Mouse (Mus musculus): ENCODE results near the gene Mapk11.
A peak's percentile ranks its signal among the peaks of the same experiment; 100 is the strongest.

Mapk11 gene

GRCm38 (mm10) chr15:89149271-89150040, at the start of gene Mapk11:
Gene Mapk11 (minus strand): TSS chr15:89149628.
- DNase-seq (ENCODE audit: low read depth, low spot score): no peak

GRCm38 (mm10) chr15:89197056-89197455, 47.6 kb upstream of the Mapk11 start:
- no peak for DNase-seq (ENCODE audit: low read depth, low spot score)

- DNase-seq (ENCODE audit: low read depth, low spot score): peak; percentile 96
Observed at GRCm38 (mm10) chr15:89196313-89196706, 46.9 kb upstream of the Mapk11 start, which contains the start of gene Dennd6b. Gene Dennd6b (minus strand): TSS chr15:89196496.

GRCm38 (mm10) chr15:89195690-89196312, 46.4 kb upstream of the Mapk11 start:
- DNase-seq (ENCODE audit: low read depth, low spot score): peak; percentile 90

GRCm38 (mm10) chr15:89195261-89195681, 45.8 kb upstream of the Mapk11 start:
- DNase-seq (ENCODE audit: low read depth, low spot score): peak; percentile 80

- DNase-seq (ENCODE audit: low read depth, low spot score): no peak
Observed at GRCm38 (mm10) chr15:89184937-89185227, 35.5 kb upstream of the Mapk11 start.

GRCm38 (mm10) chr15:89184141-89184936, 34.9 kb upstream of the Mapk11 start:
- no peak for DNase-seq (ENCODE audit: low read depth, low spot score)

- no peak for DNase-seq (ENCODE audit: low read depth, low spot score)
Observed at GRCm38 (mm10) chr15:89182842-89183241, 33.4 kb upstream of the Mapk11 start.

- peak; percentile 39 for DNase-seq (ENCODE audit: low read depth, low spot score)
Observed at GRCm38 (mm10) chr15:89182328-89182741, 32.9 kb upstream of the Mapk11 start.

- DNase-seq (ENCODE audit: low read depth, low spot score): no peak
Observed at GRCm38 (mm10) chr15:89181561-89182270, 32.3 kb upstream of the Mapk11 start.

- peak; percentile 90 for DNase-seq (ENCODE audit: low read depth, low spot score)
Observed at GRCm38 (mm10) chr15:89180571-89181229, 31.3 kb upstream of the Mapk11 start, which contains the start of gene Plxnb2. Gene Plxnb2 (minus strand): TSS chr15:89180788.

- DNase-seq (ENCODE audit: low read depth, low spot score): peak; percentile 13
Observed at GRCm38 (mm10) chr15:89180081-89180541, 30.7 kb upstream of the Mapk11 start.

GRCm38 (mm10) chr15:89179630-89179964, 30.2 kb upstream of the Mapk11 start:
- DNase-seq (ENCODE audit: low read depth, low spot score): peak; percentile 16

GRCm38 (mm10) chr15:89178954-89179629, 29.7 kb upstream of the Mapk11 start:
- DNase-seq (ENCODE audit: low read depth, low spot score): peak; percentile 63

GRCm38 (mm10) chr15:89178260-89178860, 28.9 kb upstream of the Mapk11 start:
- DNase-seq (ENCODE audit: low read depth, low spot score): no peak

- DNase-seq (ENCODE audit: low read depth, low spot score): no peak
Observed at GRCm38 (mm10) chr15:89177576-89178259, 28.3 kb upstream of the Mapk11 start.

- no peak for DNase-seq (ENCODE audit: low read depth, low spot score)
Observed at GRCm38 (mm10) chr15:89177121-89177520, 27.7 kb upstream of the Mapk11 start.

- DNase-seq (ENCODE audit: low read depth, low spot score): no peak
Observed at GRCm38 (mm10) chr15:89175411-89176155, 26.2 kb upstream of the Mapk11 start.

GRCm38 (mm10) chr15:89174889-89175339, 25.5 kb upstream of the Mapk11 start:
- DNase-seq (ENCODE audit: low read depth, low spot score): no peak

Measured in mesoderm, embryonic 11.5 days (tissue).